Mouse (Mus musculus) cerebral cortex, adult 2 months (tissue): ENCODE data around the gene Olfr1357.

Experiments
- WGBS: fragments of 180-500 bp; shearing (Covaris S2); methylation state at CpG from one replicate; pipeline ENCODE4 v1.1.7; 2018; 5-methylcytosine and 5-hydroxymethylcytosine counted together

Gene Olfr1357

DNA sequence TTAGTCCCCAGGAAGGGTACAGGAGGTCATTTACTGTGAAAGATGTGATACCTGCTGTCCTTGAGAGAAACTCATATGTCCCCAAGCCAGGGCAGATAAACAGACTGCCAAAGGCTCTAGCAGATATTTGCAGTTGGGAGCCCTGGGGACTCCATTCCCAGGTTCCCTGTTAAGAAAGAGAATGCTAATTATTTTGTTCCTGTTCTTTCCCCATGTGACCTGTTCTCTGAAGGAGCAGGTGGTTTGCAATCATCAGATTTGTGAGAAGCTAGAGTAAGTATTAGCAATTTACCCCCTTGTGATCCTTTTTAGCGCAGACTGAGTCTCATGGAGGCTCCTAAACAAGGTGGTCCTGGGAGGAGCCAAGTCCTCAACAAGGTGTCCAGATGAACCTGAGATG, at the start of gene Olfr1357:
Olfr1357 (minus strand) TSS at position 101 of the 400 bp plus-strand sequence.
- WGBS: 95% methylated on average over 1 of the region's 1 CpGs

DNA sequence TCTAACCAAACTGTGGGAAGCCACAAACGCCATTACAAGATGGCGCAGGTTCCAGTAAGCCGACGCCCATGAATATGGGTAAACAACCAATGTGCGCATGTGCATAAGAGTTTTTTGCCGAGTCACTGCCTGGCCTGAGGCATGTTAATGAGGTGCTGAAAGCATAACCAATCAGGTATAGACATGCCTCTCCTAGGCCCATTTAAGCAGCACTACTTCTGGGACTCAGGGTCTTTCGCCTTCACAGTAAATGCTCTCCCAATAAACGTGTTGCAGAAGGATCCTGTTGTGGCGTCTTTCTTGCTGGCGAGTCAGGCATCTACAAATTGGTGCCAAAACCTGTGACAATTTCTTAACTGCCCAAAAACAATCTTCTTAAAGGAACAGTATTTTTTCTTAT, 48.8 kb upstream of the Olfr1357 start:
- WGBS: 89% methylated on average over 10 of the region's 10 CpGs

DNA sequence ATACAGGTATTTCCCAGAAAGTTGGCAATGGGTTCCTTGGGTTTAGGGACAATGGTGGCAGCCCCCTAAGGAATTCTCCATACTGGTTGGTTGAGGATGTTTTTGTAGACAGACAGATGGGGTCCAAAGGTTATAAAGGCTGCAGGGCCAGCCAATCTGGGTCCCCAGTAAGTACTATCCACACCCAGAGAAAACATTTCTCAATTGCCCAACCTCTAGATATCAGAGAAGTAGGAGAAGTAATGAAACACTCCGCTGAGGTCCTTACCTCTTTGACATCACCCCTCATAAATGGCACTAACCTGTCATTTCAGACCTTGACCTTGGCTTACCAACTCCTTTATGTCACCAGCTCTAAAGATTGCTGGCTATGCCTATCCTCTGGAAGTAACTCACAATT, 46.7 kb upstream of the Olfr1357 start:
- WGBS: 94% methylated on average over 1 of the region's 1 CpGs

DNA sequence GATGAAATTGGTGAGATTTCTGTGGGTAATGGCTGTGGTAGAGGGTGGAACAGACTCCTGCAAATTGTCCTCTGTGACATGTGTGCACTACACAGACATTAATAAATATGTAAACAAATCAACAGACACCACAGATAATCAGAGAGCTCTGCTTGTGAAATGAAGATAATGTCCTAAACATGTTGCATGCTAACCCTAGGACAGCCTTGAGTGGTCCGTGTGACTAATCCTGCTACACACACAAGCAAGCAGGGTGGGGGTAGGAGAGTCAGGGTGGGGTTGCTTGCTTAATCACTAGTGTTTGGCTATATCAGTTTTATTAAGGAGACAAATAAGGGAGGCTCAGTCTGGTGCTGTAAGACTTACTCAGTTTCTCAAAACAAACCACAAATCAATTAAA, 43.3 kb upstream of the Olfr1357 start:
- WGBS: 89% methylated on average over 1 of the region's 1 CpGs

DNA sequence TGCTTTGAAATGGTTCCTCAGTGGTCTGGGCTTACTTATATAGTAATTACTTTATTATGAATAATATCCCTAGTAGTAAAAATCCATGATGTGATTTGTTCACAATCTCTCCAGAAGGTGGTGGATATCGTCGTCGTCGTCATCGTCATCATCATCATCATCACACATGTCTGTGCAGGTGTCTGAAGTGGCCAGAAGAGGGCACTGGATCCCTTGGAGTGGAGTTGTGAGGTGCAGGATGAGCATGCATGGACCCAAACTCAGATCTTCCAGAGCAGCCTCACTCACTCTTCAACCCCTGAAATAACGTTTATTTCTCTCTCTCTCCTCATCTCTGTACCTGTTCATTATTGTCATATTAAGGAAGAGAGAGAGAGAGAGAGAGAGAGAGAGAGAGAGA, 14.4 kb upstream of the Olfr1357 start:
- 8% methylated on average over 6 of the region's 6 CpGs for WGBS

DNA sequence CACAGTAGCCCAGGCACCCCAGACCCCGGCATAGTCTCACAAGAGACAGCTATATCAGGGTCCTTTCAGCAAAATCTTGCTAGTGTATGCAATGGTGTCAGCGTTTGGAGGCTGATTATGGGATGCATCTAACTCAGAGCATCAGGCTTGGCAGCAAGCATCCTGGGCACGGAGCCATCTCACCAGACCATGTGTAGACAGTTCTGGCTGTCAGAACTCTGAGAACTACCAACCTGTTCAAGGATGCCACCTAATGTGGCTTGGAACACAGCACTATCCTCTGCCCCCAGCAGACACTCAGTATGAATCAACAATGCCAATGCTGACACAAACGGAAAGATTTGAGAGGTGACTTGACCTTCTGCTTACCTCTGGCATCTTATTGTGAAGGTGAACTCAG, 12.3 kb upstream of the Olfr1357 start:
- 51% methylated on average over 4 of the region's 4 CpGs for WGBS

DNA sequence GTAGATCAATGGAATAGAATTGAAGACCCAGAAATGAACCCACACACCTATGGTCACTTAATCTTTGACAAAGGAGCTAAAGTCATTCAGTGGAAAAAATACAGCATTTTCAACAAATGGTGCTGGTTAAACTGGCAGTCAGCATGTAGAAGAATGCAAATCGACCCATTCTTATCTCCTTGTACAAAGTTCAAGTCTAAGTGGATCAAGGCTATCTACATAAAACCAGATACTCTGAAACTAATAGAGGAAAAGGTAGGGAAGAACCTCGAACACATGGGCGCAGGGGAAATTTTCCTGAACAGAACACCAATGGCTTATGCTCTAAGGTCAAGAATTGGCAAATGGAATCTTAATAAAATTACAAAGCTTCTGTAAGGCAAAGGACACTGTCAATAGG, 5.3 kb upstream of the Olfr1357 start:
- 75% methylated on average over 3 of the region's 3 CpGs for WGBS

DNA sequence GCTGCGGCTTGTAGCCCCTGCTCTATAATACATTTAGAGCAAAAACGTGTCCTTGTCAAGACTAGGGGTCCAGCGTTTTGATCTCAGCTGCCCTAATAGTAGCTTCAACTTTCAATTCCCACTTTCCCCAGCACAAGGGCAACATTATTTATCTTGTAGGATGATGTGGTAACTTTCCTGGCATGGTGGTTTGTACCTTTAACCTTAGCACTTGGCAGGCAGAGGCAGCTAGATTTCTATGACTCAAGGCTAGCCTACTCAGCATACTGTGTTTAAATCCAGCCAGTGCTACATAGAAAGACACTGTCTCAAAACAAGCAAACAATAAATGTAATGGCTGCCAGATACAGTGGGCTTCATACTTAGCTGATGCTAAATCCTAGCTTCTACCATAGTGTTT, 10.3 kb downstream of the Olfr1357 start:
- WGBS: 78% methylated on average over 3 of the region's 3 CpGs

DNA sequence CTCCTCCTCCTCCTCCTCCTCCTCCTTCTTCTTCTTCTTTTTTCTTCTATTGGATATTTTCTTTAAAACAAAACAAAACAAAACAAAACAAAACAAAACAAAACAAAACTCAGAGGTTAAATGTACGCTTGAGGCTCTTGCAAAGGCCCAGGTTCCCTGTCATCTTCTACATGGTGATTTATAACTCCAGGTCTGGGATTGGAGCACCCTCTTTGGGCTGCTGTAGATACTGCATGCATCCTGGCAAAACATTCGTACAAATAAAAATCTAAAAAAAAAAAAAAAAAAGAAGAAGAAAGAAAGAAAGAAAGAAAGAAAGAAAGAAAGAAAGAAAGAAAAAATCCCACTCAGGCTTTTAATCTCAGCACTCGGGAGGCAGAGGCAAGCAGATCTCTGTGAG, 12.8 kb downstream of the Olfr1357 start:
- WGBS: 32% methylated on average over 3 of the region's 3 CpGs

DNA sequence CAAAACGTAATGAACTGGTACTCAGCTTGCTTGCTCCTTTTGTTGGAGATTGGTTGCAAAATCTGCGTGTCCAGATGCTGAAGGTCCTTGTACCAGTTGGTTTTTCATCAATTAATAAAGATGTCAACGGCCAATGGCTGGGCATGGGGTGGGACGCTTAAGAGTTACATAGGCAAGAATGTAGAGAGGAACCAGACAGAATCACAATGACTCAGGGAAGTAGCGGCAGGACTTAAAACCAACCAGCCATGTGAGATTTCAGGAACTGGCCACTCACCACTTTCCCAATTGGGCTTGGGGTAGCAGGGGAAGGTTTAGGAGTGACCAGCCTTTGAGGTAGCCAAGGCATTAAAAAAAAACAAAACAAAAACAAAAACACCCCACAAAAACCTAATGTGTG, 18.0 kb downstream of the Olfr1357 start:
- 87% methylated on average over 5 of the region's 5 CpGs for WGBS

DNA sequence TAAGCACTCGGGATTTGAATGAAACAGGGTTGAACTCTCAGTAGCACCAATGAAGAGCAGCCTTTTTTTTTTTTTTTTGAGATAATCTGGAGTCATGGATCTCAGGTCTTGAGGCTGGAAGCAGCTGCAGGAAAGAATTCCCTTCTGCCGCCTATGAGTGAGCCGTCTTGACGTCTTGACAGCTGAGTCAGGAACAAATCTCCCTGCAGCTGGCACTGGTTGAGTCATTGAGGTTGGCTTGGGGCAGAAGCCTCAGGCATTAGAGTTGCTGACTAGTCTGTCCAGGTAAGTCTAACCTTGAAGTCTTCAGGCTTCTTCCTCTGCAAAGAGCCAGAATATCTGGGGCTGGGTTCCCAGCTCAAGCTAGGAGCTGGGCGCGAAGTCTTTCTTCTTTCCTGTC, 23.7 kb downstream of the Olfr1357 start:
- WGBS: 81% methylated on average over 6 of the region's 6 CpGs

DNA sequence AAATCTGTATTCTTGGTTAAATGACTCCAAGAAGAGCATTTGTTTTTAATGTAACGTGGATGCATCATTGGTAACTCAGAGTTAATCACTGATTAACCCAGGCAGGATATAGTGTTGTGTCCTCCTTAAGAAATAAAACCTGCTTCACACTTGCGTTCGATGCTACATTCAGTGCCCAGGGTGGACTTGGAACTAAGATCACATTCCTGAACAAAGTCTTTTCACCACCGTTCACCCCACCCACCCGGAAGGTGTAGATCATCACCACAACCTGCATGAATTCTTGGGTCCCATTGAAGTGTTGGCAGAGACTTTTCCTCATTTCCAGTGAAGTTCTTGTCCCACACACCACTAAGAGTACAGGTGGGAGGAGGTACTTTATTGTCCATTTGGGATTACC, 24.1 kb downstream of the Olfr1357 start:
- WGBS: 92% methylated on average over 5 of the region's 5 CpGs

DNA sequence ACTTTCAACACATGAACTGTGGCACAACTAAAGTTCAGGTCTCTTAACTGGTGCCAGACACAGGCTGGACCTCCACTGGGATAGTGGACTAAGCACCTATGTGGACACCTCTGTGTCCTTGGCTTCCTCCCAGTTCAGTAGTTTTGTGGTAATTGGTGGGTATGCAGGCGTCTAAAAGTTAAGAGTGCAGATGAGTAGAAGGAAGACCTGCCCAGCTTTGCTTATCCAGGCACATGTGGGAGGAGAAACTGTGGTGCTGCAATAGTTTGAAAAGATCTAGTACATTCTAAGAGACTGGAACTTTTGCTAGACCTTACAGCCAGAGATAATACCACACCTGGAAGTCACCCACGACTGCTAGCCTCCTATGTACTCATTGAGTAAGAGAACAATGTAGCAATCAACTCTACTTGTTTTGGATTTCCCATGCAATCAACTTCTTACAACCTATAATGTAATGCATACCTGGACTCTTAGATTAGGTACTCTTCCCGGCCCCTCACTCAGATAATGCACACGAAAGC, 25.0 kb downstream of the Olfr1357 start:
- 92% methylated on average over 4 of the region's 4 CpGs for WGBS

DNA sequence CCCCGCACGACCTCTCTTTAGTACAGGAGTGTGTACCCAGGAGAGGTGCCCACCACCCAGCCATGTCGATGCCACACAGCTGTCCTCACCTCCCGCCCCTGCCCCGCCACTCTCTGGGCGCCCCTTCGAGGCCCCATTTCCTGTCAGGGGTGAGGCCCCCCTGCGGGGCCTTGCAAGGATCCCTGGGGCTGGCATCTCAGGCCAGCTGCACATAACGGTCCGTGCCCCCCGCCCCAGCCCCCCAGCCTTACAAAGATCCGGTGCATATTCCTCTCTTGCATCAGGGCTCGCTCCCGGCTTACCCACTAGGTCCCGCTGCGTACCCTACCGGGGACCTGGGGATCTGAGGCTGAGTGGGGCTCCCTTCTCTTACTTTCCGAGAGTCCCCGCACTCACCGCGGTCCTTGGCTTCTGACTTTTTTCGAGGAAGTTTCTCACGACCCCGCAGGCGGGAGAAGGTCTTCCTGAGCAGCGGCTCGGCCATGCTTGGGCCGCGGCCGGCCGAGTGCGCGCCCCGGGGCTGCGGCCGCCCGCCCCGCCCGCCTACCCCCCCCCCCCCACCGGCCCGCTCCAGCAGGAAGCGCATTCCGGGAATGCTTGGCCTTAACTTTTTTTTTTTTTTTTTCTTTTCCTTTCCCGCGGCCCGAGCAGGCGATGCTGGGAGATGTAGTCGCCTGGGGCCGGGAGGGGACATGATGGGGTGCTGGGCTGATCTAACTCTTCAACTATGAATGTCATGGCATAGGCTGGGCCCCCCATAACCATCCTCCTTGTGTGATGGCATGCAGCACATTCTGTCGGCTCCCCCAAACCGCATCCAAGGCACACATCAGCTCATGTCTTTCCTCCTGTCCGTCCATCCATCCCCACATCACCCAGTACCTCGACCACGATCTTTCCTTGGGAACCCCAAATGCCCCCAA, 26.2 kb downstream of the Olfr1357 start, which contains the start of gene Syde1:
Syde1 (minus strand) TSS at position 559 of the 923 bp plus-strand sequence.
- 6% methylated on average over 53 of the region's 54 CpGs for WGBS

DNA sequence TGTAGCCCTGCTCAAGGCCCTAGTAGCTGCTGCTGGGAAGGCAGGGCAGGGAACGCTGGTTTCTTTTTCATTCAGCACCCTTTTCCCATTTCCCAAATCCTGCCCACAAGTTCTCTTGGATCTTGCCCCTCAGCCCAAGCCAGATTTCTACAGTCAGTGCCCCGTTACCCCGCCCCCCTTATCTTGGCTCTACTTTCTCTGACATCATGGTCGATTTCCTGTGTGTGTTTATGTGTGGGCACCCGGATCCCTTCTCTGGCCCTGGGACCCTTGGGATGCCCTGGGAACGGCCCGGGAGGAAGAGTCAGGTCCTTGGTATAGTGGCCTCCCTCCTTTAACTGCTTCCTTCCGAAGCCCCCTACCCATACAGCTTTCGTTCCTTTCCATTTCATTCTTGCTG, 27.1 kb downstream of the Olfr1357 start:
- whole genome bisulfite sequencing: 46% methylated on average over 9 of the region's 9 CpGs

DNA sequence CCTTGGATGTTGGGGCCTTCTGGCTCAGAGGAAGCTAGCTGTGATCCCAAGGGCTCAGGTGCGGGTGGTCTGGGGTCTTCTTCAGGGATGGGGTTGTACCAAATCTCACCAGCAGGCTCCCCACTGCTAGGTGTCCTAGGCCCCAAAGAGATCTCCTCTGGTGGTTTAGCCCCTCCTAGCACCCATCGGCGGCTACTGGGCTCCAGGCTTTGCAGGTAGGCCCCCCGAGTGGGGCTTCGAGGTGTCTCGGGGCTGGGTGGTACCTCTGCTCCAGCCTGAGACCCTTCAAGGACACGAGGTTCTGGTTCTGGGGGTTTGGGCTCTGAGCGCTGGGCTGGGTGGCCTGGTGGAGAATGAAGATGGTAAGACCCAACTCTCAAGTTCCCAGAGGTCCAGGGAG, 28.0 kb downstream of the Olfr1357 start:
- 93% methylated on average over 8 of the region's 8 CpGs for WGBS

DNA sequence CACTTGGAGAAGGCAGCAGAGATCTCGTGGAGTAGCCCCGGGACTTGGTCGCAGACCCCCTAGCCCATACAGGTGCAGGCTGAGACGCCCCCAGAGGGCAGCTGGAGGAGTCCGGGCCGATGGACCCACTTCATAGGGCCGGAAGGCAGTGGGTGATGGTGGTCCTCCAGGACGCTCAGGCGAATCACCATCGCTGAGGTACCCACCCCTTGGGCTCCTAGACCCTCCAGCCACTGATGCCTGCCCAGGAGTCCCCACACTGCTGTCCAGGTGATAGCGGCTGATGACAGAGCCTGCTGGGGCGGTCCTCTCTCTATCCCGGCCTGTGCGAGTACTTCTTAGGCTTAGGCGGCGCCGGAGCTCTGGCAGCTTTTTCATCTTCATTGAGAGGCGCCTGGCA, 28.6 kb downstream of the Olfr1357 start:
- WGBS: 96% methylated on average over 18 of the region's 18 CpGs

DNA sequence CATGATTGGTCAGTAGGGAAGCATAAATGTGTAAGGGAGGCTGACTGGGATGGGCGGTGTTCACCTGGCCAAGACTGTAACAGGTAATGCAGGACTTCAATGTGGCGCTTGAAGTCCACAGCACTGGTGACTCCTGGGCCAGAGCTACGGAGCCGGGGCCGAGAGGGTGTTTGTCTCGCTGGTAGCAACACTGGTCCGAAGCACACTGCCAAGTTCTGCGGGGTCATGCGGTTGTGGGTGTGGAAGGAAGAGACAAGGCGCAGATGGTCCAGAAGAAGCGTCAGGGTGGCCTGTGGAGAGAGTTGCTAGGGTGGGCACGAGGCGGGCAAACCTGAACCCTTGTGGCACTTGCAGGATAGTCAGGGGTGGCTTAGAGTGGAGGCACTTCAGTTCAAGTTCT, 31.8 kb downstream of the Olfr1357 start:
- WGBS: 96% methylated on average over 13 of the region's 13 CpGs

DNA sequence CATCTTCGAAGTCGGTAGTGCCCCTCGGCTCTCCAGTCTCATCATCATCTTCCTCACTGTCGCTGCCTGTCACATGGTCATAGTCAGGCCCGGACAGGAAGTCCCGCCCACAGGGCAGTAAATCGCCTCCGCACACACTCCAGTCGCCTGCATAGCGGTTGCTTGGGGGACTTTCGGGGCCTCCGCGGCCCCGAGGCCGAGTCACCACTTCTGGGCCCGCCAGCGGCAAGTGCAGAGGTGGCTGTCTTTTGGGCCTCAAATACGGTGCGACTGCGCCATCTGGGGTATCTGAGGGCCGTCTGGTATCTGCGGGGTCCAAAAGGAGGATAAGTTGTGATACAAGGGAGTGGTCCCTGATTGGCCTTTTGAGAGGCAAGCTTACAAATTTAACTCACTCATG, 32.3 kb downstream of the Olfr1357 start:
- 90% methylated on average over 22 of the region's 22 CpGs for WGBS

DNA sequence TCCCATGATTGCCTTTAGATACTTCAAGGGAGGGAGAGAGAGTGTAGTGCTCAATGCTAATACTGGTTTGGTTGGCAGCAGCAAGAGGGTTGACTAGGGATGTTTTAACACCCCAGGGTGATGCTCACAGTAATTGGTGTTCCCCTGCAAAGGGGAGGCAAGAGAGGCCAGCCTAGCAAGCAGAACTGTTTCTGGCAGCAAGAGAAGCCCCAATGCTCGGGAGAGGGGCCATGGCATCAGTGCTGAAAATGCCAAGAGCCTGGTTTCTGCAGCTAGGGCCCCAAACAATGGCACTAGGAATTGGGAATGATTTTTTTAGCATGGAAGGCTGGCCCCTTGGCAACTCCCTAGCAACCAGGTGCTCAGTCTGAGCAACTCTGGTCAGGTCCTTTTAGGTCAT, 32.9 kb downstream of the Olfr1357 start:
- WGBS: 91% methylated on average over 1 of the region's 1 CpGs

DNA sequence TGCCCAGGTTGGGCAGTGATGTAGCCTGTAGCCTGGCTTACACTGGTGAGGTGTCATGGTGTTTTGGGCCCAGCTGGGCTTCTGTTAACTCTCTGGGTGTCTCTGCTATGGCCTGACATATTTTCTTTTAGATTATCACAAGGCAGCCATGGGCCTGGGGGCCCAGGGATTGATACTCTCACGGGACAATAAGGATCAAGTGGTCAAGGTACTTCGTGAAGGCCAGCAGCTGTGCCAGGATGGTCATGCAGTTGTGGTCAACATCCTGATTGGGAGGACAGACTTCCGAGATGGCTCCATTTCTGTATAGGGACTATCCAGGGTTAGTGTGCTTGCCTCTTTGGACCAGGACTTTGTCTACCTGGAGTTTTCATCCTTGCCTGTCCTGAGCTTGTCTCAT, 33.9 kb downstream of the Olfr1357 start:
- WGBS: 90% methylated on average over 3 of the region's 3 CpGs

DNA sequence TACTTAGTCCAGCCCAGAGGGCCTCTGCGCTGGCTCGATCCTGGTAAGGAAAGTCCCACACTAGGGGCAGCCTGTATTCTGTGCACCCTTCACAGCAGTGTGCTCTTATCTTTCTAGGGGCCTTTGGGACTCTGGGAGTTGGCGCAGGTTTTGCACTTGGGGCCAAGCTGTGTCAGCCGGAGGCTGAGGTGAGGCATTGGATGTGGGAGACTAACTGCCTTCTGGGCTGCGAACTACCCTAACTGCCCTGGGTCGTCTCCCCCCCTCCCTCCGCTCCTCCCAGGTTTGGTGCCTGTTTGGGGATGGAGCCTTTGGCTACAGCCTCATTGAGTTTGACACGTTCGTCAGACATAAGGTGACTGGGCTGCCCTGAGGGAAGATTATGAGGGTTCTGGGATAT, 34.5 kb downstream of the Olfr1357 start:
- 83% methylated on average over 9 of the region's 9 CpGs for WGBS

DNA sequence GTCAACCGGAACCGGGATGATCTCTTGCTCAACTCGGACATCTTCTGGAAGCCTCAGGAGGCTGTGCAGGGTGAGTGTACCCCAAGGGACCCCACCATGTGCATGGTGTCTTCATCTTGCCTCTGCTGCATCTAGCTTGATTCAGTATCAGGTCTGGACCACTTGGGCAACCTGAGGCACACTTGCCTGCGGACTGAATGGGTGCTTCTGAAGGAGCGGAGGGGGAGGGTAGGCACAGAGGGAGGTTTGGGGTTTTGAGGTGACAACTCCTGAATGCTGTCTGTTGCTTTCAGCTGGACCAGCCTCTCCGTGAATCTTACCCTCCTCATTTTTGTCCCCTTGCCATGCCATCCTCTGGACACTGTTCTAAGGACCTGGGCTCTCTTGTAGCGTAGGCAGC, 36.8 kb downstream of the Olfr1357 start:
- WGBS: 96% methylated on average over 7 of the region's 7 CpGs
